Mouse (Mus musculus): Measurements from ENCODE around the gene Osbpl7.

Gene Osbpl7

DNA sequence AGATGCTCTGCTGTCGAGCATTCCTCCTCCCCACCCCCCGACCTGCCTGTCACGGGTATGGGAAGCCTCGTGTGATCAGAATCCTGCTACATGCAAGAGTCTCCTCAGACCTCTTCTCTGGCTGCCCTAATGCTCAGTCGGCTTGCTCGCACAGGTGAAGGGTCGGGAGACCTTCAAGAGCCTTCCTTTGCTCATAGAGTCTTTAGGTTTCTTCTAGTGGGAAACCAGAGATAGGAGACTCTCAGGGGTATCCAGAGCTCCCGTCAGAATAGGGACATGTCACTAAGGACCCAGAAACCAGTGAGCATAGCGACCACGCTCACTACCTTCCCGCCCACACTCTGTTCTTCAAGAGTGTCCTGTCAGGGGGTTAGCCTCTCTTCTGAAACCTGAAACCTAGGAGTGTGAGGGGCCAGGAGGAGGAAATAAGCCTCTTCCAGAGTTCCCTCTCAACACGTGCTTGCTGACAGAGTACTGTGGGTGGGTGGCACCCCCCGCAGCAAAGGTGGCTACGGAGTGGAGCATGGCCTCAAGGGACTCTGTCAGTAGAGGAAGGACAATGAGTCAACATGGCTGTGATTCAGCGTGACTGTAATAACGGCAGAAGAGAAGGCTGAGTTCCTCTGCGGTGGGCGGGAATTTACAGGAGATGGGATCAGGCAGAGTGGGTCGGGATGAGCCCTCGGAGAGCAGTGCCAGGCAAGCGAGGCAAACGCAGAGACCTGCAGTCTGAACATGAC lies 33.1 kb downstream of the Osbpl7 start:
- DNase-seq = no peak

DNA sequence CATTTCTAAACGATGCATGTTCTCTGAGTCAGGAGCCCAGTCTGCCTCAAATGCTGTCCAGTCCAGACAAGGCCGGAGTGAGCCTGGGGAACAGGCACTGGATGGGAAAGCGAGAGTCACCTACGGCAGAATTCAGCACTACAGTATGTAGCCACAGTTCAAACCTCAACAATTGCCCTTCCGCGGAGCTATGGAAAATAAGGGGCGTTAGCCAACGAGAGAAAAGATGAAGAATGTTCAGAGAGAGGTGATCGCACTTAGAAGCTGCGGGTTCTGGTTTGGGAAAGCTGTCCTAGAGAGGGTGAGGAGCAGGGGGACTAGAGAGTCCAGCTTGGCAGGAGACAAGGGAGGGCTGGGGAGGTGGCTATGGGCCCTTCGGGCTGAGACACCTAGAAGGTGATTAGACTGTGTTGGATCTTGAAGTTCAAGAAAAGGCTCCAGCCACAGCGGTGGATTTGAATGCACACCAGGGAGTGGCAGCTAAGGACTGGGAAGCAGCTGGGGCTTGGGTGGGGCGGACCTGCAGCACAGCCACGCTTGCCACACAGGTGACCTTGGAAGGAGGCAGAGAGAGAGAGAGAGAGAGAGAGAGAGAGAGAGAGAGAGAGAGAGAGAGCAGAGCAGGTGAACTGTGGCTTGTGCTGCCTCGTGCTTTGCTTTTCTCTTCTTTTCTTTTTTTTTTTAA lies 34.5 kb downstream of the Osbpl7 start:
- no peak for DNase-seq

DNA sequence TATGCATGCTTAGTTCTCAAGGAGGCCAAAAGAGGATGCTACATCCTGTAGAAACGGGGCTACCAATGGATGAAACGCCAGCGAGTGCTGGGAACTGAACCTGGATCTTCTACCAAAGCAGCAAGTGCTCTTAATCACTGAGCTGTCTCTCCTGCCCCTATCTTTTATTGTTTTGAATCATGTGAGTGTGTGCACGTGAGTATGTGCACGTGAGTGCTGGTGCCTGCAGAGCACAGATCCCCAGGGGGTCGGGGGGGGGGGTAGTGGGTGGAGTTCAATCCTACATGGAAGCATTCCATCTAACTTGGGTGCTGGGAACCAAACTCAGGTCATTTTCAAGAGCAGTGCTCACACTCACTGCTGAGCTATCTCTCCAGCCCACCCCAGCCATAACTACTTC lies 35.9 kb downstream of the Osbpl7 start:
- DNase-seq = no peak

DNA sequence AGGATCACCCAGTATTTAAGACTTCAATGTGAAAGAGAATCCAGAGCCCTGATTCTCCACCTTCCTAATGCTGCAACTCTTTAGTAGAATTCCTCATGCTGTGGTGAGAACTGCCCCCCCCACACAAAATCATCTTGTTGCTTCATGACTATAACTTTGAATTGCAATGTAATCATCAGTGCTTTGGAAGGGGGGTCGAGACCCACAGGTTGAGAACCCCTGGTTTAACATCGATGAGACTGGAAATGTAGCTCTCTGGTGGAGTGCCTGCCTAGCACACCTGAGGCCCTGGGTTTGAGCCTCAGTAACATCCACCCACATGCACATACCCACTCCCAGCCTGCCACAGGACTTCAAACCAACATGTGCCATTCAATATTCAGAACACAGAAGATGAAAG lies 44.2 kb downstream of the Osbpl7 start:
- DNase-seq = no peak

DNA sequence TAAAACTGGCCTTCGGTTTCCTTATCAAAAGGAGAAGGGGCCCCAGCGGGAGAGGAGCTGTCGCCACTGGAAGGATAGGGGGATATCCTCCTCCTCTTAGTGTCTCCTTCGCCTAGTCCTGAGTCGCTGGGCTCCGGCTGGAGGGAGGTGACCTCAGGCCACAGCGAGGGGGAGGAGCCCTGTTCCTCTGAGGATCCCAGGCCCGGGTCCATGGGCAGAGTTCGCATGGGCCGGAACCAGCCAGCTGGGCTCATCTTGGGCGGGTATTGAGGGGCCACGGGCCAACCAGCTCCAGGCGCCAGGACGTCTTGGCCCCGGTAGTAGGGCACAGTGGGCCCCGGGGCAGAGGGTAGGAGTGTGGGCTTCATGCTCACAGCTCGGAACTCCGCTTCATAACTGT lies 48.4 kb downstream of the Osbpl7 start:
- DNase-seq = no peak

DNA sequence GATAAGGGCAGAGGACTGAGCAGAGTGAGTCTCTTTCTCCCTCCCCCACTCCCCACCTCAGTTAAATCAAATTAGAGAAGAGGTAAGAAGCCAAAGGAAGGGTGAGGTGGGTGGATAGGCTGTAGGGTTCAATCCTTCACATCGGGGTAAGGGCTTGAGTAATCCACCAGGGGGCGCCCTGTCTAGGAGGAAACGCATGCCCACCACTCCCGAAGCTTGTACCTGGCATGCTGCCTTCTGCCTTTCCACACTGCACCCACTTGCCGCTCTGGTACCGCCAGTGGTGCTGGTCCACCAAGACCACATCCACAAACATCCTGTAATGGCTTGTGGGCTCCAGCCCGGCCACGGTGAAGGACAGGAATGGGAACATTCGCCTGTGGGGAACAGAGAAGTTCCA lies 51.3 kb downstream of the Osbpl7 start:
- DNase-seq = peak; percentile 64

DNA sequence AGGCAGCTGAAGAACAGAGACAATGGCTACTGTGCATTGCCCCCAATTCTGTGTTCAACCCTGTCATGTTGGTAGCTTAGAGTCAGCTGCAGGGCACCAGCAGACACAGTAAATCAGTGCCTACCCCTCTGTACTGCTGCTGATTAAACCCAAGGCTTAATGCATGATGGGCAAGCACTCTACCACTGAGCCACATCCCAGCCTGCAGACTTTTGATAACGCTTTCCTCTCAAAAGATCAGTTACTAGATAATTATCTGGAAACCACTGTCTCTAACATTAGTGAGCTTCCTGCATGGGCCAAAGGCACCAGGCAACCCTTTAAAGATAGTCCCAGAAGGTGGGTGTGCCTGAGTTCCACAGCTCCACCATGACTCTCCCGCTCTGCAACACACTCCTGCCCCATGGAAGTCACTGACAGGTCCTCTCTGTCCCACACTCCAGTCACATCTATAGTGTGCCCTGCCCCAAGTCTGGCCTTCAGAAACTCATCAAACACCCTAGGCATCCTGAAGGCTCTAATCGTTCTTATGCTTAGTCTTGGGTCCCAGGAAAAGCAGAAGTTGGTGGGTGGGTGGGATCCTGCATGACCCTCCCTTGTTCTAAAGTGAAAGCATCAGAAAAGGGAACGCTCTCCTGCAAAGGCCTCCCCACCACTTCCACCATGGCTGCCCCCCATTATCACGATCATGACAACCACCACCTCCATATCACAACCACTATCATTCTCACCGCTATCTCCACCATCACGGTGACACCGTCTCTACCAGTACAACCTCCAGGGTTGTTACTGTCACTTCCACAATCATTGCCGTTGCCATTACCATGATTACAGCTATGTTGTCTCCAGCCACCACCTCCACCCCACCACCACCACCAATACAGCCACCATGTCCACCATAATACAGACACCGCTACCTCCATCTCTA lies 53.0 kb downstream of the Osbpl7 start:
- no peak for DNase-seq

DNA sequence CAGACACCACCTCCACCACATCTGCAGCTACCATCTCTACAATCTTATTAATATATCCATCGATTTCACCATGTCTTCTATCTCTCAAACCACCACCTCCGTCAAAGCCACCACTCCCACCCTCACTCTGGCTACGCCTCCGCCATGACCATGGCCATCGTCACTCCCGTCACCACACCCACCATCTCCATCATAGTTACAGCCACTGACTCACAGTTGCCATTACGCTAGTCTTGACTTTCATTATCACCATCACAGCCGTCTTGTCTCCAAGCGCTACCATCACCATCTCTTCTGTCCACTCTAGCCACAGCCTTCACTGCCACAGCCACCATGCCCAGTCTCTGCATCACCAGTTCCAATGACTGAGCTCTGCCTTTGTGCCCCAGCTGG lies 53.7 kb downstream of the Osbpl7 start:
- no peak for DNase-seq

DNA sequence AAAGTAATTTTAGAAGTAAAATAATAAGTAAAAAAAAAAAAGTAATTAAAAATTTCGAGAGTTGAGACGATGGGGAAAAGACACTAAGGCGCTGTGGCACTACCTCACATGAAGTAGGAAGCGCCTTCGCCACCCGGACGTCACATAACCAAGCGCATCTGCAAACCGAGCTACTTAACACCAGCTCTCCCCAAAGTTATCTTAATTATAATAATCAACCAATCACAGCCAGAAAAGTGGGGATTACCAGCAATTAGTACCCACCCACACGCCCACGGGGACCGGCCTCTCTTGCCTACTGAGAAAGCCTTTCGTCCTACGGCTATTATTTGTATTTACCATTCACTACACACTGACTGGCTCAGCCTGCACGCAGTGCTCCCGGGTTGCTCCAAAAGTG lies 58.5 kb downstream of the Osbpl7 start:
- DNase-seq = no peak

DNA sequence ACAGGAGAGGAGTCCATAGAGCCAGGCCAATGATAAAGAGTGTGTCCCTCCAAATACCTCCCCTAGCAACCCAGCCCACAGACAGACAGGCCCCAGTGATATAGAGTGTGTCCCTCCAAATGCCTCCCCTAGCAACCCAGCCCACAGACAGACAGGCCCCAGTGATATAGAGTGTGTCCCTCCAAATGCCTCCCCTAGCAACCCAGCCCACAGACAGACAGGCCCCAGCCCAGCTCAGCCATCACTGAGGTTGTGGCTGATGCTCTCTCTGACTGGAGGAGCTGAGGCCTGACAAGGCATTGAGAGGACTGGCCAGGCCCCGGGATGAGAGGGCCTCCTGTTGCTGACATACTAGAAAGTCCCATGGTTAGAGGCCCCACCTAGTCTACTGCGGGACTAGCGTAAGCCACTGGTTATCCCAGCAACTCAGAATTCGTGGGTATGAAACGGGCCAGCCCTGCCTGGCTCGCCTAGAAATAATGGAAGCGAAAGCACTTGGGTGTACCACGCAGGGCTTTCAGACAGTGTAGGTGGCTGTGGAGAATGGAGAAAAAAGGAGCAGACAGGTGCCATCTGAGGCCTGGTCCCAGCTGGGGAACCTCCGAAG lies 62.2 kb downstream of the Osbpl7 start:
- DNase-seq = no peak

DNA sequence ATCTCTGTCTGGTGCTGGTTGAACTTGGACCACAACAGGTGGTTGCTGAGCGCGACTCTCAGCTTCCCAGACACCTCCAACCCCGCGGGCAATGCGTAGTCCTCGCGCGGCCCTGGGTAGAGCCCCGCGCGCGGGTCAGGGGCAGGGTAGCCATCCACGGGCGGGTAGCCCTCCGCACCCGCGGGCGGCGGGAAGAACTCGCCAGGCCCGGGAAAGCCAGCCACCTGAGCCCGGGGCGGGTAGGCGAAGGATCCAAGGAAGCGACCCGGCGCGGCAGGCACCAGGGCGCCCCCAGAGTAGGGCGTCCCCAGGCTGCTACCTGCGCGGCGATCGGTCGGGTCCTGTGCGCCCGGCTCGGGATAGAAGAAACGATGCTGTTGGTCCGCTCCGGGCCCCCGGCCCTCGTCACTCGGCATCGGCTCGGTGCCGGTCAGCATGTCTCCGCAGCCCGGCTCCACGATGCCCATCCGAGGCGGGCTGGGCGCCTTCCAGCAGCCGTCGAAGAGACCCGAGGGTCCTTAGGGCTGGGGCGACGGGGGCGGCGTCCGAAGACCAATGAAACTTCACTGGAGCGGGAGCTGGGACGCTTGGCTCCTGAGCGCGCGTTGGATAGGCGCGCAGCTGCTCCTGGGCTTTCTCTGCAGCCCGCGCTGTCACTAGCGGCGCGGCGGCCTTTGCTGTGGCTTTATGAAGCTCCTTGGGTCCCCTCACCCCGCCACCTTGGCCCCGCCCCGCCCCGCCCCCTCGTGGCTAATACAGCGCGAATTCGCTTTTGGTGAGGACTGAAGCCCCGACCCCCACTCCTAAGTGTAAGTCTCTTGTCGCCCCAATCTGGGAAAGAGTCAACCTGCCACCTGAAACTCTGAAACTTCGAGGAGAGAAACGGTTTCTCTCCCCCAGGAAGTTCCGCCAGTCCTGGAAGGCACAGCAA lies 64.5 kb downstream of the Osbpl7 start, which contains the start of gene Tbx21:
TSS of gene Tbx21 (minus strand) at position 661 of the 931 bp plus-strand sequence.
- DNase-seq = no peak

DNA sequence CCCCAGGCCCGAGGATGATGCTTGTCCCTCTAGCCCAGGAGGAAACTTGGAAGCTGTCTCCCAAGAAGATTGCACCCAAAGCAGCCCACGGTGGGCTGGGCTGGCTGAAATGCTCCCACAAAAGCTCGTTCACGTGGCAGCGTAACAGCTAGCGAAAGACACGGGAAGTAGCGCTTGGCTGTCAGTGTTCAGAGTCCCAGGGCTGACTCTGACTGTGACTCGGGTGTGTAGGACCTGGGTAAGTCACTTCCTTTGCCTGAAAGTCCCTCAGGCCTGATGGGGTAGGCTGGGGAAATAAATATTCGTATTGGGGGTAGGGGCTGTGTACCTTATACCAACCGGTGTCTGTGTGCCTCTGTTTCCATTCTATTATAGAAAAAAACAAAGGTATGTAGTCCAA lies 65.4 kb downstream of the Osbpl7 start:
- no peak for DNase-seq

All from cerebellum, adult 8-10 months (tissue).